Mouse (Mus musculus) stomach, postnatal 0 days (tissue): ENCODE results near the gene Rab6b. TPM values are rescaled to one million over a fixed set of nuclear protein-coding genes. Genes with fewer than 3 reads are reported as not detected.

Experiments
- ATAC-seq: fragments of 200-750 bp; cut with Nextera tagmentation; 2 replicates; pipeline ENCODE4 v1.8.0; 2017; ENCODE audit not compliant: low FRiP score, low TSS enrichment
- DNase-seq: peaks from one replicate; pipeline ENCODE4 v3.0.0-alpha.2; 2016; ENCODE audit warnings: low spot score
- H3K27ac ChIP-seq: fragments of 300-500 bp; sonication (generic); replicated peaks from 2 replicates; pipeline ENCODE4 v1.5.1; 2014; ENCODE audit warnings: mild to moderate bottlenecking, control low read depth
- H3K27me3 ChIP-seq: fragments of 300-500 bp; sonication (generic); 2 replicates; pipeline ENCODE4 v1.6.1; 2014; ENCODE audit warnings: low read length; ENCODE audit not compliant: control insufficient read depth, insufficient read depth
- H3K36me3 ChIP-seq: fragments of 300-500 bp; sonication (generic); 2 replicates; pipeline ENCODE4 v1.6.1; 2014; ENCODE audit warnings: low read length, mixed read lengths; ENCODE audit not compliant: control insufficient read depth, insufficient read depth
- H3K4me1 ChIP-seq: fragments of 300-500 bp; sonication (generic); replicated peaks from 2 replicates; pipeline ENCODE4 v1.6.1; 2014; ENCODE audit warnings: antibody characterized with exemption; ENCODE audit not compliant: control insufficient read depth, insufficient read depth
- H3K4me2 ChIP-seq: fragments of 300-500 bp; sonication (generic); replicated peaks from 2 replicates; pipeline ENCODE4 v1.6.1; 2014; ENCODE audit warnings: low read depth, mild to moderate bottlenecking, control low read depth, moderate library complexity
- H3K4me3 ChIP-seq: fragments of 300-500 bp; sonication (generic); 2 replicates; pipeline ENCODE4 v1.5.1; 2014; ENCODE audit warnings: low read depth, low read length, control low read depth
- H3K9ac ChIP-seq: fragments of 300-500 bp; sonication (generic); 2 replicates; pipeline ENCODE4 v1.6.1; 2014; ENCODE audit warnings: mild to moderate bottlenecking, low read length, control low read depth, mixed read lengths
- H3K9me3 ChIP-seq: fragments of 300-500 bp; sonication (generic); 2 replicates; pipeline ENCODE4 v1.6.1; 2016; ENCODE audit warnings: low read length; ENCODE audit not compliant: control insufficient read depth
- CTCF ChIP-seq: IDR thresholded peaks from 2 replicates; pipeline ENCODE4 v1.5.1; 2016; ENCODE audit warnings: antibody characterized with exemption, low read depth, mild to moderate bottlenecking, moderate library complexity
- EP300 ChIP-seq: optimal IDR thresholded peaks from 2 replicates; pipeline ENCODE3; 2016; ENCODE audit warnings: antibody characterized with exemption
- WGBS: fragments of 180-500 bp; shearing (Covaris S2); extraction: QIAGEN DNeasy Blood & Tissue Kit; methylation state at CpG from one replicate; pipeline ENCODE4 v1.1.7; 2014; 5-methylcytosine and 5-hydroxymethylcytosine counted together
- polyA plus RNA-seq: library from polyadenylated mRNA; unstranded; fragments of >200 nt; fragmentation: Nextera tagmentation; extraction: Ambion mirVana; gene quantifications from 2 replicates; pipeline ENCODE4 v1.2.1, GENCODE M21; 2015

Gene Rab6b
- 3.3 and 4.1 TPM in 2 replicates for polyA plus RNA-seq

DNA sequence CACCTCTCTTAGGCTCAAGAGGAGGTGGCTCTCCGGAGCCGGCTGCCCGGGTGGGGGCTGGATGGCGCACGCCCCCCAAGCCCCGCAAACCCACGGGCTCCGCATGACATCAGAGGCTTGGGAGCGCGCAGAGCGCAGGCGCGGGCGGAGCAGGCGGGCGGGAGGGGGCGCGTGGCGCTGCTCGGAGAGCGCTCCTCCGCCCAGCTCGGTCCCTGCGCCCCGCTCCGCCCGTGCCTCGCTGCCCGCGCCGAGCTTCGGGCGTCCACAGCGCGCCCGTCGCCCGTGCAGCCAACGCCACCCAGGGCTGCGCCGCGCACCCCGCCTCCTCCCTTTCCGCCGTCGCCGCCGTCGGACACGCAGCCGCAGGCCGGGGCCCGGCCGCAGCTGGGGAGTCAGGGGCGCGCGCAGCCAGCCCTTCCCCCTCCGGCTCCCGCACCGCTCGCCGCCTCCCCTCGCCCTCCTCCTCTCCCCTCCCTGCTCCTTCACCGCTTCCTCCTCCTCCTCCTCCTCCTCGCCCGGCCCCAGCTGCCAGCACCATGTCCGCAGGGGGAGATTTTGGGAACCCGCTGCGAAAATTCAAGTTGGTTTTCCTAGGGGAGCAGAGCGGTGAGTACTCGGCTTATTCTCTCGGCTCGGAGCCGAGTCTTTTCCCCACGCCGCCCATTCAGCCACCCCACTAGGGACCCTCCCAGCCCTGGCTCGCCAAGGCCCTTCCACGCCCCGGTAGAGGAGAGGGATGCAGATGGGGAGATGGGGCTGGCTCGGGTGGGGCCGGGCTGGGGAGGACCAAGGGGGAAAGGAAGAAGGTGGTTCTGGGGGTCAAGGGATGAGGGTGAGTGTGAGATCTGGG is at the start of gene Rab6b:
Gene Rab6b, plus strand, starts transcription at position 167 of the 850 bp plus-strand sequence.
- H3K9ac ChIP-seq: peak within 1 kb of the TSS; percentile 64
- H3K27ac ChIP-seq: no peak within 1 kb of the TSS
- peak within 1 kb of the TSS; percentile 87 for H3K4me2 ChIP-seq
- no peaks in the 10 kb centered on the region for H3K9me3 ChIP-seq
- DNase-seq: peak; percentile 62
- WGBS: 0% methylated on average over 37 of the region's 81 CpGs
- ATAC-seq: peak; percentile 66
- no peaks in the 10 kb centered on the region for H3K36me3 ChIP-seq
- peaks cover 13% of the 10 kb centered on the region for H3K27me3 ChIP-seq
- no peak for TF ChIP-seq CTCF
- TF ChIP-seq EP300: no peak
- H3K4me1 ChIP-seq: peaks cover 6% of the 10 kb centered on the region
- peak within 1 kb of the TSS; percentile 61 for H3K4me3 ChIP-seq

DNA sequence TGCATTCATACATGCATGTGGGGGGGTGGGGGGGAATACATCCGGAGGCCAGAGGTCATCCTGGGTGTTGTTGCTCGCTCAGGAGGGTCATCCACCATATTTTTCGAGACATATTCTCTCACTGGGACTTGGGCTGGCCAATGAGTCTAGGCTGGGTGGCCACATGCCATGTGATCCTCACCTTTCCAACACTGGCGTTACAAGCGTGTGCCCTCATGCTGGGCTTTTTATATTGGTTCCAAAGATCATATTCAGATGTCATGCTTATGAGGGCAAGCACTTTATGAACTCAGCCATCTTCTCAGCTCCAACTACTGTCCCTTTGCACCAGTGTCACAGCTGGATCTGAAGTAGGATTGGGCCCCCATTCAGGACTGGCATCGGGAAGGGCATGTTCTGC is 48.0 kb upstream of the Rab6b start:
- Histone ChIP-seq H3K4me3 (no peak overlapping the region), H3K27me3 (no peaks in the 10 kb centered on the region), H3K27ac (no peak overlapping the region), H3K9ac (no peak overlapping the region), H3K9me3 (no peaks in the 10 kb centered on the region), H3K4me2 (no peak overlapping the region), H3K36me3 (no peaks in the 10 kb centered on the region), H3K4me1 (no peaks in the 10 kb centered on the region)
- ATAC-seq (no peak), DNase-seq (no peak)
- TF ChIP-seq EP300 (no peak), CTCF (no peak)
- 90% methylated on average over 6 of the region's 6 CpGs for WGBS

DNA sequence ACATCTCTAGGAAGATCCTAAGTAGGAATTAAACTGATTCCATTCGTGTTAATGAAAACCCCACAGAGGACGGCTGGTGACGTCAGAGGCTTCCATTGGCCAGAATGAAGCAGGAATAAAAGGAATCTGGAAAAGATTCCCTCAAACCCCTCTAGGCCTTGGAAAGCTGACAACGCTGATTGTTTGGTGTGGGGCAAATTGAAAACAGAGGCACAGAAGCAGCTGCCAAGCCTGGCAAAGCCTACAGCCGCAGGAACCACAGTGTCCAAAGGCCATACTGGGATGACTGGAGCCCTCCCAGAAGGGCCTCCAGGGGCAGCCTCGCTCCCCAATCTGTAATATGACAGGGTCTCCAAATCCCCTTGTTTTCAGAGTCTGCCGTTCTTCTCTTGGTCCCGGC is 44.7 kb upstream of the Rab6b start:
- Histone ChIP-seq H3K4me1 (no peaks in the 10 kb centered on the region), H3K4me2 (no peak overlapping the region), H3K36me3 (no peaks in the 10 kb centered on the region), H3K9ac (no peak overlapping the region), H3K27me3 (no peaks in the 10 kb centered on the region), H3K9me3 (no peaks in the 10 kb centered on the region), H3K4me3 (no peak overlapping the region), H3K27ac (no peak overlapping the region)
- TF ChIP-seq CTCF: no peak
- no peak for TF ChIP-seq EP300
- WGBS: 83% methylated on average over 8 of the region's 8 CpGs
- DNase-seq: no peak
- no peak for ATAC-seq

DNA sequence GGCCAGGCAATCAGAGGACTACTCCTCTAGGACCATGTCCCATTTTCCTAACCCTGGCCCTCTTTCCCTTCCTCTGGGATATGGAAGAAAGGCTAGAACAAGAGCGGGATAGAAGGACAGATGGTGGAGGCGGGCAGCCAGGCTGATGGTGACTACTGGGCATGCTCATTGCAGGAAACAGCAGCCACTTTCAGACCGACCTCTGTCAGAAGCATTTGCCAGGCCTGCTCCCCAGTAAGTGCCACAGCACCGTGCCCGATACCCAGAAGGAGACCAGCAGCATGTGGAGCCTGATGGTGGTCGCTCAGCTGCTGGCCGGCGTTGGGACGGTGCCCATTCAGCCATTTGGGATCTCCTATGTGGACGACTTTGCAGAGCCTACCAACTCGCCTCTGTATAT is 43.9 kb upstream of the Rab6b start:
- Histone ChIP-seq H3K4me2 (no peak overlapping the region), H3K27ac (no peak overlapping the region), H3K27me3 (no peaks in the 10 kb centered on the region), H3K4me1 (no peaks in the 10 kb centered on the region), H3K4me3 (no peak overlapping the region), H3K9ac (no peak overlapping the region), H3K36me3 (no peaks in the 10 kb centered on the region), H3K9me3 (no peaks in the 10 kb centered on the region)
- TF ChIP-seq CTCF (no peak), EP300 (no peak)
- no peak for DNase-seq
- 87% methylated on average over 11 of the region's 11 CpGs for WGBS
- no peak for ATAC-seq

DNA sequence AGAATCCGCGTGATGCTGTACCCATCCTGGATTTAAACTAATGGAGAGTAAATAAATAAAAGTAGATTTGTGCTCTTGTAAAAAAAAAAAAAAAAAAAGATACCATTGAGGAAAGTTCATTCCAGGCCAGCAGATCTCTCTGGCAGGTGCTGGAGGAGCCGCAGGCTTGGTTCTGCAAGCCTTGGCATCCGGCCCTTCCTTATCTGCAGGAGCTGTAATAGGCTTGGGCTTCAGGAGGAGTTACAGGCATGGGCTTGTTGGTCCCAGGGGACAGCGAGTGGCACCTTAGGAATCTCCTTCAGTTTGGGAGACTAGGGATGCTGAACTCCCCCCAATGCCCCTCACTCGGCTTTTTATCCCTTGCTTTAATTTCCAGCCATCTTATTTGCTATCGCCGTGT is 42.8 kb upstream of the Rab6b start:
- Histone ChIP-seq H3K36me3 (no peaks in the 10 kb centered on the region), H3K4me1 (no peaks in the 10 kb centered on the region), H3K27ac (no peak overlapping the region), H3K4me2 (no peak overlapping the region), H3K9me3 (no peaks in the 10 kb centered on the region), H3K9ac (no peak overlapping the region), H3K27me3 (no peaks in the 10 kb centered on the region), H3K4me3 (no peak overlapping the region)
- ATAC-seq (no peak), DNase-seq (no peak)
- WGBS: 81% methylated on average over 8 of the region's 8 CpGs
- TF ChIP-seq EP300 (no peak), CTCF (no peak)

DNA sequence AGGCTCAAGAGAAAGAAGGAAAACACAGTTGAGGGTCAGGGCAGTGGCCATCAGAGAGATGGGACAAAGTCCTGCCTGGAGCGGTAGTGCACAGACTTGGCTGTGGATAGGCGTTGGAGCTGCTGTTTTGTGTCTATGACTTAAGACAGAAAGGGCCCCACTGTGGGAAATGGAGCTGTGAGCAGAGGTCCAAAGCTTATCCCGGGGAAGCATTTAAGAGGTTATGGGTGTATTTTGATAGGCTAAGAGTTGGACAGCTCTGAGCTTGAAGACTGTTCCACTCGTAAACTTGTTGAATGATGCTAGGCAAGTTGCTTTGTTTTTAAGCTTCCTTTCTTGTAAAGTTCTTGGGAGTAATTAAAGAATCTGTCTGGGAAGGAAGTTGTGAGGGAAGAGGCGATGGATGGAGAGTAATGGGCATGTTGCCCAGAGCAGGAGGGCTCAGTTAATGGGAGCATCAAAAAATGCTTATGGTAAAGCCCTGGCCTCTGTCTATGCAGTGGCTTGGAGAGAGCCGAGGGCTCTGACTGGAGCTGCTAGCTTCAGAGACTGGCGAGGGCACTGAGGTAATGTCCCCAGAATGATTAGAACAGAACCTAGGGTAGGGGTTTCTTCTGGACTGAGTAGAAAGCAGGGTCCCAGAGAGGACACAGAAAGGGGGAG is 39.9 kb upstream of the Rab6b start:
- WGBS: 62% methylated on average over 7 of the region's 7 CpGs
- DNase-seq: no peak
- Histone ChIP-seq H3K27ac (no peak overlapping the region), H3K27me3 (no peaks in the 10 kb centered on the region), H3K9ac (no peak overlapping the region), H3K36me3 (no peaks in the 10 kb centered on the region), H3K4me1 (no peaks in the 10 kb centered on the region), H3K4me3 (no peak overlapping the region), H3K9me3 (no peaks in the 10 kb centered on the region), H3K4me2 (no peak overlapping the region)
- ATAC-seq: no peak
- TF ChIP-seq CTCF (no peak), EP300 (no peak)
